Mouse (Mus musculus): ENCODE measurements around the gene Cgas. TPM values are rescaled to one million over a fixed set of nuclear protein-coding genes. Genes with fewer than 3 reads are reported as not detected.
"Not testable (repeated sequence)": the region's sequence is repeated elsewhere in the genome, so short reads cannot be mapped to it uniquely, and the experiment has no call there.

Cgas gene
- total RNA-seq (2014; fragmentation: Nextera tagmentation) (23.1 and 24.9 TPM in 2 replicates), total RNA-seq (2017) (20.1 and 23.2 TPM in 2 replicates)

DNA sequence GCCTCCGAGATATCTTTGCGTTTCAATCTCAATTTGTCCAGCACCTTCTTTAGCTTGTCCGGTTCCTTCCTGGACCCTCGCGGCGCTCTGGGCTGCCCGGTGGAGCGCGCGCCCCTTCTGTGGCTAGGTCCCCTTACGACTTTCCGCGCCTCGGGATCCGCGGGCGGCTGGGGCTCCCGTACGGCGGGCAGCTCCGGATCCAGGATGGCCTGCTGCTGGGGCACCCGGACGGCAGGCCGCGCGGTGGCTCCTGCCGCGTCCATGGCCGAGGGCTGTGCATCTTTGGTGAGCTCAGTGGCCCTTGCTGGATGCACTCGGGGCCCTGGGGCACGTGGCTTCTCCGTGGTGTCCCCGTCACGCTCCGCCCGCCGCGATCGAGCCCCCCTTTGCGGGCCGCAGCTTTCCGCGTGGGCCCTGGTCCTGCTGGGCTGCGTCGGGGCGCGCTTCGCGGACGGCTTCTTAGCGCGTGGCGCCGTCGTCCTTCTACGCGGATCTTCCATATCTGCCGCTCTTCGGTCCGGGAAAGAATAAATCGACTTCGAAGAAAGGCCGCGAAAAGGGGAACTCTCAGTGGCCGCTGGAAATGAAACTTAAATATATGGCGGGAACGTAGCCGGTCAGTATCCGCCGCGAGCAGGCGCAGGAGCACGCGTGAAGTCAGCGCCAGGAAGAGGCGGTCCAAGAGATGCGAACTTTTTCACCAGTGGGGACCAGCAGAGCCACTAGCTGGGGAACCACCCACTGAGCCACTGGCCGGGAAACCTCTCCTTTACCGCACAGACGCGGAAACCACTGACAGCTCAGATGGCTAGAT lies at the start of gene Cgas:
Cgas (minus strand) TSS at position 659 of the 814 bp plus-strand sequence.
- ATAC-seq (replicated peaks; ENCODE audit: poor library complexity, severe bottlenecking), result peak; percentile 86

DNA sequence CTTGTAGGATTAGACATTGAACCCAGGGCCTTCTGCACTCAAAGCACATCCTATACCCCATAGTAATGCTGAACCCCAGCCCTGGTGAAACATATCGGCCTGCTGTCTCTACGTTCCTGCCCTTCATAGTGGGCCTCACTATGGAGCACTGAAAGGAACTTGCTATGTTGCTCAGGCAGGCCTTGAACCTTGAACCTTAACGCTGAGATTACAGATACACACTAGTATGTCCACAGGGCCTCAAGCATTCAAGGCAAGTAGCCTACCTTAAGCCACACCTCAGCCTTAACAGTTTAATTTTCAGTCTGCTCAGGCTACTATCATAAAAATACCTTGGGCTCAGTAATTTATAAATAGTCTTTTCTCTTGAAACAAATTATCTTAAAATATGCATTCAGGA lies 49.2 kb upstream of the Cgas start:
- ATAC-seq (replicated peaks; ENCODE audit: poor library complexity, severe bottlenecking), result no peak

DNA sequence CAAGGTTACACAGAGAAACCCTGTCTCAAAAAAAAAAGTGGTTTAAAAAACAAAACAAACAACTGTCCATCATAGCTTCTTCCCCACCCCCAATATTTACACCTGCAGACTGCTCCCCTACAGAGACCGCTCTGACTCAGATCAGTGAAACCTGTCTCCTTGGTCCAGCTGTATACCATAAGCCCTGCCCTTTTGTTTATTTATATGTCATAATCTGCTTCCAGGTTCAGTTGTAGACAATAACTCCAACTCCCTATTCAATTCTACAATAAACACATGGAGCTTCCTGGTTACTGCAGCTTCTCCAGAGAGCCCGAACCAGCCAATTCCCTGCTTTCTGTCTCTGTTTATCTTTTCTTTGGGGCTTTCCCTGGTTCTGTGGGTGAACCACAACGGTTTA lies 48.1 kb upstream of the Cgas start:
- no peak for ATAC-seq (replicated peaks; ENCODE audit: poor library complexity, severe bottlenecking)

DNA sequence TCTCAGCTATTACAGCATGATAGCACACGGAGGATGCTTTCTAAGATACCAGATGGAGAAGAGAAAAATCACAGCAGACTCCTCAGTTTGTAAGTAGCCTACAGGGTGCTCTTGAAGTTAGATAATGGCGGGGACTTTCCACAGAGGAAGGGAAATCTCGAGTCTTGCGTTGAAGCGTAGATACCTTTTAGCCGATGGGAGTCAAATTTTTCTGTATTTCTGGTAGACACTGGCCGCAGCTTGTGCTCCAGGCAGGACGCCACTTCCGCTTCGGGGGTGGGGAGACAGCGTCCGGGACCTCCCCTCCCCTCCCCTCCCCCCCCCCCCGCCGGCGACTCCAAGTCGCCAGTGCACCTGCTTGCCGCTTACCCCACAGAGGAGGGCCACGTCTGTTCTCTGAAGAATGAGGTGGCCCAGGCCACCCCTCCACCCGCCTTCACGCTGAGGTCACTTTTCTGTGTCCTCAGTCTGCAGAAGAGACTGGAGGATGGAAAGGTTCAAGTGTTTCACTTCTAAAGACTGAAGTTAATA lies 45.9 kb upstream of the Cgas start, which contains the start of gene Eef1a1:
Eef1a1 (minus strand) TSS at position 262 of the 531 bp plus-strand sequence.
- ATAC-seq (replicated peaks; ENCODE audit: poor library complexity, severe bottlenecking), result peak; percentile 86

DNA sequence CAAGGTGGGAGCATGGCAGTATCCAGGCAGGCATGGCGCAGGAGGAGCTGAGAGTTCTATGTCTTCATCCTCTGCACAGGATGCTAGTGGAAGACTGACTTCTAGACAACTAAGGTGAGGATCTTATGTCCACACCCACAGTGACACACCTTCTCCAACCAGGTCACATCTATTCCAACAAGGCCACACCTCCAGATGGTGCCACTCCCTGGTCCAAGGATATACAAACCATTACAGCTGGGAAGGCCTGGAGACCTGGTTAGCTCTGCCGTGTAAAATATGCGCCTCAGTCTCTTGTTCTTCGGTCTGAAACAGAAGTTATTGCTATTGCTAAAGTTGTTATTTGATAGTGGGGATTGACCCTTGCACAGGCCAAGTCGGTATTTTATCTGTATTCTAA lies 45.0 kb upstream of the Cgas start:
- ATAC-seq (replicated peaks; ENCODE audit: poor library complexity, severe bottlenecking), result not testable (repeated sequence)

DNA sequence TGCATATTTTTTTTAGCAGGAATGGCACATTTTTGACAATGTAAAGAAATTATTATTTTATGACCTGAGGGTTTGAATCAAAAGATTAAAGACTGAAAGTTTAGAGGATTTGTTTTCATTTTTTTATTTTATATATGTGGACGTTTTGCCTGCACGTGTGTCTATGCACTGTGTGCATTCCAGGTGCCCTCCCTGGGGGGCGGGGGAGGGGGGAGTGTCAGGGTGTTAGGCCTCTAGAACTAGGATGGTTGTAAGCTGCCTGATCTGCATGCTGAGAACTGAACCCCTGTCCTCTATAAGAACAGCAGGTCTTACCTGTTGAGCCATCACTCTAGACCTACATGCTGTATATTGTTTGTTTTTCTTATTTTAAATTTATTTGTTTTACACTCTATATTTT lies 41.6 kb upstream of the Cgas start:
- no peak for ATAC-seq (replicated peaks; ENCODE audit: poor library complexity, severe bottlenecking)

DNA sequence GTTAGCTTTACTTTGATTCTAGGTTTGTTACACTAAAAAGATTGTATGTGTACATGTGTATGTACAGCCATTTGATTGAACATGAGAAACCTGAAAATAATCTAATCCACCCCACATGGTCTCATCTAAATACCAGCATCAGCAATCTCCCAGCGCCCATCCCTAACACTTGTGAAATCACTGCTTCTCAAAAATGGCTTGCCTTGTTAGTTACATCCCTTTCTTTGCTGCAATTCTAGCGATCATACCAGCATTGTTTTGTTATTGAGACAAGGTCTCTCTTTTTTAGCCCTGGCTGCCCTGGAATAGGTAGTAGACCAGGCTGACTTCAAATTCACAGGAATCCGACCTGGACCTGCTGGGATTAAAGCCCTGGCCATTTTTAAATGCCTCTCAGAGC lies 39.3 kb upstream of the Cgas start:
- ATAC-seq (replicated peaks; ENCODE audit: poor library complexity, severe bottlenecking), result no peak

DNA sequence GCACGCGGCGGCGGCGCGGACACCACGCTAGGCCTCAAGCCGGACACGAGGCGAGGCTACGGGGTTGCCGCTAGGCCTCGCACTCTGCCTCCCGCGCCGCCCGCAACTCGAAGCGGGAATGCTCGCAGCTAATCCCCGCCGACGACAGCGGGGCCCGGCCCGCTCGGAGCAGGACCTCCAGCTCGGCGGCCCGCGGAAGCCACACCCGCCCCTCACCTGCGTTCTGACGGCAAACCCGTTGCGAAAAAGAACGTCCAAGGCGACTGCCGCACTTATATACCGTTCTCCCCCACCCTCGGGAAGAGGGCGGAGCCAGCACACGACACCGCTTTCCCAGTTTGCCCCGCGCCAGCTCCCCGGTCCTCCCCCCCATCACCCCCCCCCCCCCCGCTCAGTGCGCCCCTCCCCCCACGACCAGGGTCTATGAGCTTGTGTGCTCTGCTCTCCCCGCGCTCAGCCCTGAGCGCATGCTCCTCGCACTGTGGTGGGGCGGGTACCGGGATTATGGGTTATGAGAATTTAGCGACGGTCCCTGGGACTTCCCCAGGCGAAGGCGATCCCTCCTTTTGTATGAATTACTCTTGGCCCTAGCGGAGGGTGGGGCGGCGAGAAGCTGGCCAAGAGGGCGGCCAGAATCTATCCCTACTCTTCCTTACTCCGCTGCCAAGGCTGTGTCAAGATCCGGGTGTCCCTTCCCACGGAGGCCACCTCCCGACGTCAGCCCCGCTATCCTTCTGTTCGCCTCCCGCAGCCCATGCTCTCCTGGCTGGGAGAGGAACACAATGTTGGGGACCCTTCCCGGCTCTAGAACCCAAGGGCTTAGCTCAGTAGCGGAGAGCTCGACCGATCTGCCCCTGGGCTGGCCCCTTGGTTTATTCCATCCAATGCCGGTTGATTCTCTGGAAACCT lies 38.6 kb upstream of the Cgas start:
- peak; percentile 73 for ATAC-seq (replicated peaks; ENCODE audit: poor library complexity, severe bottlenecking)

DNA sequence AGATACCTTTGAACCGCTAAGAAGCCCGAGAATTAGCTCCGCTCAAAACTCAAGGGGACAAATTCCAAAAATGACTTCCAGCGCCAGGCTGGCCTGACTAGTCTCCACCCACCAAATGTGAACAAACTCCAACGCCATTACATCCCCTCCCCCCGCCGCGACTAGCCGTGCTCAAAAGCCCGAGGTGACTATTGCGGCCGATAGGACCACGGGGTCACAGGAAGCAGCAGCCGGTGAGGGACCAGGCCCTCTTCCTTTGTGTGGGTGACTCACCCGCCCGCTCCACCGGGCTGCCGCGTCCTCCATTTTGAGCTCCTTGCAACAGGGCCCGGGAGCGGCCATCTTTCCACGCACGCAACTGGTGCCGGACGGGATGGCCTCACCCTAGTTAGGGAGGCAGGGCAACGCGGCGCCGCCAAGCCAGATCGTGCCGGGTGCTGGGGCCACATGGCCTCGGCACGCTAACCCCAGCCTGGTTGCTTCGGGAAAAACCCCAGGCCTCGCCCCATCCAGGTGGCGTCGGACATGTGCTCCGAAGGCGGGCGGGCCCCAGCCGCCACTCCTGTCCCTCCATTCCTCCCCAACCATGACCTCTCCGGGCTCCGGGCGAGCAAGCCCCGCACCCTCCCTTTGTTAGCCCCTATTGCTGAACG lies 37.8 kb upstream of the Cgas start:
- ATAC-seq (replicated peaks; ENCODE audit: poor library complexity, severe bottlenecking), result peak; percentile 54

DNA sequence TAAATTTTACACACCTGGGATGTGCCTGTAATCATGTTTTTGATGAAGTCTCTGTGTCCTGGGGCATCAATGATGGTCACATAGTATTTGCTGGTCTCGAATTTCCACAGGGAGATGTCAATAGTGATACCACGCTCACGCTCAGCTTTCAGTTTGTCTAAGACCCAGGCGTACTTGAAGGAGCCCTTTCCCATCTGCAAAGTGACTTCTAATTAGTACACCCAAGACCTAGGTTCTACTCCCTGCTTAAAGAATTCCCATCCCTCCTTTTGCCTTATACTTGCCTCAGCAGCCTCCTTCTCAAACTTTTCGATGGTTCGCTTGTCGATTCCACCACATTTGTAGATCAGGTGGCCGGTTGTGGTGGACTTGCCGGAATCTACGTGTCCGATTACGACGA lies 37.2 kb upstream of the Cgas start:
- not testable (repeated sequence) for ATAC-seq (replicated peaks; ENCODE audit: poor library complexity, severe bottlenecking)

DNA sequence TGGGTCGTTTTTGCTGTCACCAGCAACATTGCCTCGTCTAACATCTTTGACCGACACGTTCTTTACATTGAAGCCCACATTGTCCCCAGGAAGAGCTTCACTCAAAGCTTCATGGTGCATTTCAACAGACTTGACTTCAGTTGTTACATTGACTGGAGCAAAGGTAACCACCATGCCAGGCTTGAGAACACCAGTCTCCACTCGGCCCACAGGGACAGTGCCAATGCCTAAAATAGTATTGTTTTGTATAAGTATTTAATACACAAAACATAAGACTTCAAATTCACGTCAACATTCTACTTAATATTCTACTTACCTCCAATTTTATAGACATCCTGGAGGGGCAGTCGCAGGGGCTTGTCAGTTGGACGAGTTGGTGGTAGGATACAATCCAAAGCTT lies 36.3 kb upstream of the Cgas start:
- not testable (repeated sequence) for ATAC-seq (replicated peaks; ENCODE audit: poor library complexity, severe bottlenecking)

DNA sequence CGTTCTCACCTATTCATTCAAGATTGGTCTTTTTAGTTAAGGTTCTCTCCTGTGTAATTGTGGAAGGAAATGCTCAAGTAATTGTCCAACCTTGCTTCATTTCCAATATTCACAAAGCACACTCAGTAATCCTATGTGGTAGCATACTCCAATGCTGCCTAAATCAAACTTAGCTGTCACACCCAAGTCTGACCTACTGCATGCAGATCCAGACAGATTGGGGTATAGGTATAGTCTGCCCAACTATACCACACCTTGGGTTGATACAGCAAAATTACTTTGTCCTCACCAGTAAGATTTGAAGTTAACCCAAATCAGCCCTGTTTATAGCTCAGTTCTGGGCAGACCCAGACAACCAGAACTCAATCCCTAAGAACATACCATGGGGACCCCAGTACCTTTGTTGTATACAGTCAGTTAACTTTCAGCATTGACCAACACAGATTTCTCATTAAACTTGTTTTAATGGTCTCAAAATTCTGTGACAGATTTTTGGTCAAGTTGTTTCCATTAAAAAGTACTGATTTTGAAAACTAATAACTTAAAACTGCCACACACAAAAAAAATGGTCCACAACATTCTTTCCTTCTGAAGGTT lies 35.1 kb upstream of the Cgas start:
- ATAC-seq (replicated peaks; ENCODE audit: poor library complexity, severe bottlenecking), result not testable (repeated sequence)

DNA sequence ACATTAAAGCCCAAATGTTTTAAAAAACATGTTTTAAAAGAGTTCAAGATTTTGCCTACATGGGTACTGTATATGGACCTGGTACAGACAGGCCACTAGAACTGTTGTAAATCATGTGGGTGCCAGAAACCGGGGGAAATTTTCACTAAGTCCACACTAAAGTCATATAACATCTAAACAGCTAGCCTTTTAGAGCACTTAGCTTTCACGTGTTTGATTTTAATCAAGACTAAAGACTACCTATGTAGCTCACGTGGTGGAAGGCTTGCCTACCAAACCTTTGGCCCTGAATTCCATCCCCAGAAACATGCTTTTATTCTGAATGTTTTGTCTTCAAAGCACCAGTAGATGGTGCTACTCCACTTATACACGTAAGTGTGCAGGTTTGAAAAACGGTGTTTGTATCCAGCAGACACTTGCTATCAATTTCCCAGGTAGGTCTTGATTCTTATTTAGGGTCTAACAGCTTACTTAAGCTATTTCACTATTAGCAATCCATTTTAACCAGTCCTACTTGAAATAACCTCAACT lies 34.0 kb upstream of the Cgas start:
- no peak for ATAC-seq (replicated peaks; ENCODE audit: poor library complexity, severe bottlenecking)

DNA sequence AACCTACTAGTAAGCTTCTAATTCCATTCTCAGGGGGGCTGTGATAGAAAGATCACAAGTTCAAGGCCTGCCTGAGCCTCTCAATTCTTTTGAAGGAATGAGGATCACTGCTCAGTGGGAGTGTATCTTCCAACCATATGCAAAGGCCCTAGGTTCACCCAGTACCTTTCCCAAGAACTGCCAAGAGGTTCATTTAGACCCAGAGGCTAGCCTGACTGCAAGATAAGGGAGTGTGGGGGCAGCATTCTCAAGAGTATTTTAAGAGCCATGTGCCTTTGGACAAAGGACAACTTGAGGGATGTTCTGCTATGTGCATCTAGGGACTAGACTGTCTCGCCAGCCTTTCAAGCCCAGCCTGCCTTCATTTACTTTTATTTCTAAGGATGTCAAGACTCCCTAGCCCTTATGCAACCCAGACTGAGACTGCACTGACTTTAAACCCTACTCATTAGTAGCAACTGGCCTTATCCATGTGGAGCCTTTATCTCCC lies 33.5 kb upstream of the Cgas start:
- no peak for ATAC-seq (replicated peaks; ENCODE audit: poor library complexity, severe bottlenecking)

DNA sequence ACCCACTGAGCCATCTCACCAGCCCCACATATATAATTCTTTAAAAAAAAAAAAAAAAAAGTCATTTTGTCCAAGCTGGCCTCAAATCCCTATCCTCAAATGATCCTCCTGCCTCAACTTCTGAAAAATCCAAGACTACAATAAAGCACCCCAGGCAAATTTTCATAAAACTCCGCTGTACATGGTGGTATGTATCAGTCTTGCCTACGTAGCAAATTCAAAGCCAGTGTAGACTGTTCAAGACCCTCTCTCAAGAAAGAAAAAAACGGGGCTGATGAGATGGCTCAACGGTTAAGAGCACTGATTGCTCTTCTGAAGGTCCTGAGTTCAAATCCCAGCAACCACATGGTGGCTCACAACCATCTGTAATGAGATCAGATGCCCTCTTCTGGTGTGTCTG lies 32.8 kb upstream of the Cgas start:
- ATAC-seq (replicated peaks; ENCODE audit: poor library complexity, severe bottlenecking), result no peak

DNA sequence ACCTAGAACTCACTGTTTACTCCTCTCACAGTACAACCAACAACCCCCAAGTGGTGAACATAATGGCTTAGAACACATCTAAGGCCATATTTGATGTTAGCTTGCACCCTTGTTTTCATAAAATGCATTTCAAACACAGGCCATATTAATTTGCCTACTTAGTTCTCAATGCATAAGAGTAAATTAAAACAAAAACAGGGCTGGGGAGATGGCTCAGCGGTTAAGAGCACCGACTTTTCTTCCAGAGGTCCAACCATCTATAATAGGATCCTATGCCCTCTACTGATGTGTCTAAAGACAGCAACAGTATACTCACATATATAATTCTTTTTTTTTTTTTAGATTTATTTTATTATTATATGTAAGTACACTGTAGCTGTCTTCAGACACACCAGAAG lies 32.3 kb upstream of the Cgas start:
- ATAC-seq (replicated peaks; ENCODE audit: poor library complexity, severe bottlenecking), result no peak

DNA sequence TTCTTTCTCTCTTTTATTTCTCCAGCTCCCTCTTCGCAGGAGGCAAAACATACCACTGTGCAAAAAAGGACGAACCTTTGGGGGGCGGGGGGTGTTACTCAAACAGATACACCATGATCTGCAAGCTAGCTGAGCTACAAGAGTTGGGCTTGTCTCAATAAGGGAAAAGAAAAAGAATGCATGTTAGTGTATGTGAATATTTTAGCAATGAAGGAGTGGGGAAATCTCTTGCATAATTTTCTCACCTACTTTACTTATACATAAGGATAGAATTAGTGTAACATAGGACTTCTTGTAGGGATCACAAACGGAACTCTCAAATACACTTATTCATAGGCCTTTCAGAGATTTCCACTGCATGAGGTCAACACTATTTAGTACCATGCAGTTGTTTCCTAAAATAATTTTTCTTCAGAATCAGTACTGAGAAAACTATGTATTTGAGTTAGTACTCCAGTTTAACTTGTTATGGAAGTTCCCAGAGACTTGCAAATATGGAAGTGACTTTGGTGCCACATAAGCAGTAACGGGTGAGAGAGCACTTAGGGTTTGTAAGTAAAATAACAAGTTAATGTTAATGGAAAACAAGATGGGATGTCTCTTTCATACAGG lies 31.8 kb upstream of the Cgas start:
- no peak for ATAC-seq (replicated peaks; ENCODE audit: poor library complexity, severe bottlenecking)

DNA sequence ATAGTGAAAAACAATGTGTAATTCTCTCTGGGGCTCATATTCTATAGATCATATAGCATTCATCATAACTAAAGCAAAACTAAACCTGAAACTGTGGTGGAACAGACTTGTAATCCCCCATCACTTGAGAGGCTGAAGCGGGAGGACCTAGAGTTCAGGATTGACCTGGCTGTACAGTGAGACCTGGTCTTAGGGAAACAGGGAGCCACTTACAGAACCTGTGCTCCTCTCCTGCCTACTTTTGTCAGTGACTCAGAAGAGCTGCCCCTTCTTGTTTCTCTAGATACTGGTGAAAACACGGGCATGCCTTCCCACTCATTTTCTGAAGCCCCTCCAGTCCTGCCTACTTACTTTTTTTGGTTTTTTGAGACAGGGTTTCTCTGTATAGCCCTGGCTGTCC lies 31.2 kb upstream of the Cgas start:
- peak; percentile 13 for ATAC-seq (replicated peaks; ENCODE audit: poor library complexity, severe bottlenecking)

DNA sequence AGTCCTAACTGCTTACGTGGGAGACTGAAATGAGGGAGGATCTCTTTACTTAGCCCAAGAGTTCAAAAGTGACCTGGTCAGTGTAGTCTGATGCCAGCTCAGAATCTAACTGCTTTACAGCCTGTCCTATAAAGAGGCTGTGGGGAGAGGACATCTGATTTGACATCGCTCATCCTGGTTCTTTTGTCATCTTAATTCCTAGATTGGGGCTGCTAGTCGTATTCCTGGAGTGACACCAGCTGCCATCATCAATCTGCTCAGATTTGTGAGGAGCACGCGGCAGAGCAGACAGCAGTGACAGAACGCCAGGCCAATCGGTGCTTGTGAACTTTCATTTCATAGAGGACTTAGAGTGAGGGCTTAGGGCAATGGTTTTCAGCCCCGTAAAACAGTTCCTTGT lies 30.6 kb upstream of the Cgas start:
- peak; percentile 10 for ATAC-seq (replicated peaks; ENCODE audit: poor library complexity, severe bottlenecking)

All from granulocyte monocyte progenitor cell, adult 5-6 weeks (primary cell).